Mouse (Mus musculus) heart, adult 8-10 months (tissue): ENCODE data around the gene Gm11032. TPM values are rescaled to one million over a fixed set of nuclear protein-coding genes. Genes with fewer than 3 reads are reported as not detected.
"Not testable (repeated sequence)": the region's sequence is repeated elsewhere in the genome, so short reads cannot be mapped to it uniquely, and the experiment has no call there.

Source experiments
- DNase-seq: peaks from one replicate; pipeline ENCODE4 v3.0.0; 2022; ENCODE audit warnings: low spot score
- total RNA-seq, 4 experiments: library from RNA; stranded (reverse); gene quantifications; 2 replicates each; pipeline ENCODE4 v1.2.4; 2022

The Gm11032 gene
- total RNA-seq, result not detected

DNA sequence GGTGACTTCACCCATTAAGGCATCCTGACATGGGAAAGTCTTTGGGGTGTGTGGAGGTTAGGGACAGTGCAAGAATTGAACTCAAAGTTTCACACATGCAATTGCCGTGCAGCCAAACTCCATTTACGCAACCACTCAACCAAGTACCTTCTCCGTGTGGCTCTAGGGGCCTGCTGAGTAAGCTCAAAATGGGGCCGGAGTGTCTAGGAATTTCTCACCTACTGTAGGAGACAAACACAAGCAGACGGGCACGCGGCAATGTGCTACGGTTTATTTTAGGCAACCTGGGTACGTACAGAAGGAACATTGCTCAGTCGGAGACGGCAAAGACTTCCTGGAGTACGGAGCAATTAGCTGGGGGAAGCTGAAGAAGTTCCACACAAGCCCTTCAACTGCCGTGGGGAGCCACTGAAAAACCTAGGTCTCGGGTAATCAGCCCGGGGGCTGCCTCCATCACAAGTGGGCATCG is at the start of gene Gm11032:
Gene Gm11032 (plus strand): TSS at position 51 of the 469 bp plus-strand sequence.
- no peak for DNase-seq

DNA sequence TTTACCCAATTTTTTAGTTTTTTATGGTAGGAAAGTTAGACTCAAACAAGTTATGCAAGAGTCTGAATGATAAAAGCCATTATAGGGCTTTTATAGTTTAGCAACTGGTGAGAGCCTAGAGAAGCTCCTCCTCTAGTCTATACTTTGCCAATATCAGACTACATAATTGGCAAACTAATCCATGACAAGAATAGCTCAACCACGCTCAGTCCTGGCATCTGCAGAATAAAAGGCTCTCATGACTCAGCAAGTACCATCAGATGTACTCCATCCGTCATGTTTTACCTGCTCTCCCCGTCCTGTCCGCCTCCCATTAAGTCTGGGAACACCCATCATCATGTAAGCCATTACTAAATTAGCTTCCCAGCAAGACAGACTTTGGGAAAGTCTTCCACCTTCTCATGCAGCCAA is 48.4 kb upstream of the Gm11032 start:
- DNase-seq, result peak; percentile 63

DNA sequence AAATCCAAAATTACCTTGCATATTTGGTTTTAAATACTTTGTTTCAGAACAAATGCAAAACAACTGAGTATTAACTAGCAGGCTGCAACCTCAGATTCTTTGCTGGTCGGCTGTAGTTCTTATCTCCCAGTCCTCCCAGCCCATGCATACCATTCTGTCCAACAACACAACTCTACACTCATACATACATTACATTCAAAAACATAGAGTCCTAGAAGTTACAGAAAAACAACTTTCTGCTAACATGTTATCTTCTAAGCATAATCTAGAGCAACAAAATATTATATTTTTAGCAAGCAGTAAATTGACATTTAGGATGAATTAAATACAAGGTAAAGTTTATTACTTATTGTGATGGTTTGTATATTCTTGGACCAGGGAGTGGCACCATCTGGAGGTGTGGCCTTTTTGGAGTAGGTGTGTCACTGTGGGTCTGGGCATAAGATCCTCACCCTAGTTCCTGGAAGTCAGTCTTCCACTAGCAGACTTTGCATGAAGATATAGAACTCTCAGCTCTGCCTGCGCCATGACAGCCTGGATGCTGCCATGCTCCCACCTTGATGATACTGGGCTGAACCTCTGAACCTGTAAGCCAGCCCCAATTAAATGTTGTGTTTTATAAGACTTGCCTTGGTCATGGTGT is 43.7 kb upstream of the Gm11032 start:
- not testable (repeated sequence) for DNase-seq

- no peak for DNase-seq
These were observed 42.8 kb upstream of the Gm11032 start for GRCm38 (mm10) chr11:4577079-4577478.

DNA sequence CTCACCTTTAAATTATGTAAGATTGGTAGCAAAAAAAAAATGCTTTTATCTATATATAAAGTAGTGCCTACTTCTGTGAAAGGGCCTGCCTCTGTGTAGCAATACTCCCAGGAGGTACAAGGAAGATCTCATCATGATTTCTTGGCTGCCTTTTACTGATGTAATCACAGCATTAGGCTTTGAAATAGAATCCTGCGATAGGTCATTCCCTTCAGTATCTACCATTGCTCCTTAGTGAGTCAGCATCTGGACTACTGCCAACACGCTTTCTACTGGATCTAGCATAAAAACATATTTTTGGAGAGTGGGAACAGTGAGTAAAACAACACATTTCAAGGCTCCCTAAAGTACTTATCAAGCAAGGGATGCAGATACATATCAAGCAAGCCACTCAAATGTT is 41.2 kb upstream of the Gm11032 start:
- peak; percentile 65 for DNase-seq

DNA sequence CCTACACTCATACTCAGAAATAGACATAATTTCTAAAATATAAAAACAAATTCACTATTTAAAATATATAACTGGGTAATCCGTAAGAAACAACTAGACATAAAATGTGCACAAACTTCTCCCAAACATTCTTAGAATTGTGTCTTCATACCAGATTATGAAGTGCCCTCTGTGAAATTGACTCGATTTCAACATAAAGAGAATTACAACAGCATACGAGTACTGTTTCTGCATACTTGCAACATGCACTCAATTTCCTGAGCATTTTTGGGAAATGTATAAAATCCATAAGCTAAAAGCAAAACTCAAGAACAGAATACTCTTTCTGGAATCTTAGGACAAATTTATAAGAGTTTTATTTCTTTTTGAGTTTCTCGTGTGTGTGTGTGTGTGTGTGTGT is 28.1 kb upstream of the Gm11032 start:
- DNase-seq, result no peak

DNA sequence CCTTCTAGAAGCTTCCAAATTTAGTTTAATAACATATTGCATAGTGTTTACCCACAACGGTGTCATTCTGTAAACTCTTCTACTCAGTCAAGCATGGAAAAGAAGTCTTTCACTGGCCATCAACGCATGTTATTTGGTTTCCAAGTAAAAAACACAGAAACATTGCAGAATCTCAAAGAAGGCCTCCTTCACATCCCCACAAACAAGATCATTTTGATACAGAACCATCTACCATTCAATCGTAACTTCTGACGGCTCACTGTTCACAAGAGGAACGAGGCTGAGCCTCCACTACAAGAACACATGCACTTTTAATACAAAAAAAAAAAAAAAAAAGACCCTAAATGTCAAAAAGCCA is 26.4 kb upstream of the Gm11032 start:
- DNase-seq, result no peak

- no peak for DNase-seq
These were observed 25.8 kb upstream of the Gm11032 start for GRCm38 (mm10) chr11:4593849-4594607.

DNA sequence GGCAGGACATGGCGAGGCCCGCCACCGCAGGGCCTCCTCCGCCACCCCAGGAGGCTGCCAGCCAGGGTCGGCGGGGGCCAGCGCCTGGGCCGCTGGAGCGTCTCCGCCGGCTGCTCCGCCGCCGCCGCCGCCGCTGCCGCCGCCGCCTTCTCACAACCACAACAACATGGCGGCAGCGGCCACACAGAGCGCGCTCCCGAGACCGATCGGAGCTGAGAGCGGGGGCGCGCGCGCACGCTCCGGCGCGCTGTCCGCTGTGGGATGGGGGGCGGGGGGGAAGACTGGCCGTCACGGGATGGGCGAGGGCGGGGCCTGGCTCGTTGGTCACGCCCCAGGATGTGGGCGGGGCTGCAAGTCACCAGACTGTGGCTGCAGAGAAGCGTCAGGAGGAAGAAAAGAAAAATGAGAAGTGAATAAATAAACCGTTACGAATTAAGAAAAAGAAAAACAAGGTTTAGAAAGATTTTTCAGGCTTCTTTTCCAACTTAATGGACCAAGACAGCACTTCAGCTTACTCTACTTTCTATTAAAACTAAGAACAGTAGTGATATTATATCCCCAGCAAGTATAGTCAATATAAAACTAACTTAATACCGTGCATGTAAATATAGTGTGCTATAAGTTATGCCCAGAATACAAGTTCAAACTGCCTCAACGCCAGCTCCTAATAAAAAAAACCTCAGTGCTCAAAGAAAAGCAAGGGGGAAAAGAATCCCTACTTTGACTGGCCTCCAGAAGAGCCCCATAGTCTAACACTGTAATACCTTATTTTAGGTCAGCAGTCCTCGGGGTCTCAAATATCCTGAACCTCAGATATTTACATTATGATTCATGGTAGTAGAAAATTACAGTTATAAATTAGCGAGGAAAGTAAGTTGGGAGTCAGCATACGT is 25.0 kb upstream of the Gm11032 start, which contains the start of gene Mtmr3:
Gene Mtmr3 (minus strand): TSS at position 256 of the 893 bp plus-strand sequence.
- peak; percentile 91 for DNase-seq

DNA sequence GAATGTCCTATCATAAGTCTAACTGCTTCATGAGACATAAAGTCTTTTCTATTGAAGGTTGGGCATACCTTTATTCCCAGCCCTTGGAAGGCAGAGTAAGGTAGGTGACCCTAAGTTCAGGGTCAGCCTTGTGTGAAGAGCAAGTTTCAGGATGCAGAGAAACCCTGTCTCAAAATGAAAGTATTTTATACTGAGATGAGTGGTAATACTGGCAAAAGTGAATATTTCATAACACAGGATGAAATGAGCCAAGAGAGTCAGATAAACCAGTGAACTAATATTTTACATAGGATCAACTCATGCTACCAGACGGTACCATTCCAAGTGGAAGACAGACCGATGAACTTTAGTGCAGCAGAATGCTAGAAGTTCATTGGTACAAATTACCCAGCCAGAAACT is 21.5 kb upstream of the Gm11032 start:
- DNase-seq, result no peak

DNA sequence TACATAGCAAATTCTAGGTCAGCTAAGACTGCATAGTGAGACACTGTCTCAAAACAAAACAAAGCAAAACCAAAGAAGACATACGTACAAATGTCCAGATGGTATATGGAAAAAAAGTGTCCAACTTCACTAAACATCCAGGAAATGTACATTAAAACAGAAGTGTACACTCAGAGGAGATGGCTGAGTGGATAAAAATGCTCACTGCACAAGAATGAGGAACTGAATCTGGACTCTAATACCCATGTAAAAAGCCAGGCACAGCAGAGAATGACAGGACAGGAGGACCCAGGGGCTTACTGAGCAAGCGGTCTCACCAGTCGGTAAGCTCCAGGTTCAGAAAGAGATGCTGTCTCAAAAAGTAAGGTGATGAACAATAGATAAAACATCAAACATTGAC is 20.0 kb upstream of the Gm11032 start:
- no peak for DNase-seq

DNA sequence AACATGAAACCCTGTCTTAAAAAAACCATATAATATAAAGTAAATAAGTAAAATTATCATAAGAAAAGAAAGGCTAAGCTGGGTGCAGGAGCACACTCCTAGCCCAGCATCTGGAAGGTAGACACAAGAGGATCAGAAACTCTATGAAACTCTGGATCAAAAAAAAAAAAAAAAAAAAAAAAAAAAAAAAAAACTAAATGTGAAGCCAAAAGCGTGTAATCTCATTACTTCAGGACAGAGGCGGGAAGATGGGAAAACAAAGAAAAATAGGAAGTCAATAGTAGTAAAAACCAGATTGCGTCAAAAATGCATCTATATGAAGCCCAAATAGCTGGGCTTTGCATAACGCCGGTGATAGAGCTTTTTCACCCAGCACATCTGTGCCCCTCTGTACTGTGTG is 18.0 kb upstream of the Gm11032 start:
- DNase-seq, result no peak

GRCm38 (mm10) chr11:4602691-4603441 is 17.0 kb upstream of the Gm11032 start:
- peak; percentile 46 for DNase-seq

DNA sequence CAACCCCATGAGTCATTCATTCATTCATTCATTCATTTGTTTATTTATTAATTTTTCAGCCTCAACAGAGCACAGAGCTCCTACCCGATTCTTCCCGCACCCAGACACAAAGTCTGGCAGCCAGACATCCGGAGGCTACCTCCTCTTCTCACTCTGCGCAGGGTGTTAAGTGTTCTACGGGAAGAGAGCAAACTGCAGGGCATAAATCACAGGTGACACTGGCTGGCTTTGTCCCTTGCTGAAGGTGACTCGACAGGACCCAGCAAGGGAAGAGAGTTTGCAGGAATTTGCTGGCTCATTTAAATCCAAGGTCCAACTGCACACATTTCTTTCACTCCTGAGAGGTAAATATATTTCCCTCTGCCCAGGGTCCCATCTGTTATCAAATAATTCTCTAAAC is 15.4 kb upstream of the Gm11032 start:
- no peak for DNase-seq

- peak; percentile 49 for DNase-seq
These were observed 14.5 kb upstream of the Gm11032 start for GRCm38 (mm10) chr11:4605414-4605813.

DNA sequence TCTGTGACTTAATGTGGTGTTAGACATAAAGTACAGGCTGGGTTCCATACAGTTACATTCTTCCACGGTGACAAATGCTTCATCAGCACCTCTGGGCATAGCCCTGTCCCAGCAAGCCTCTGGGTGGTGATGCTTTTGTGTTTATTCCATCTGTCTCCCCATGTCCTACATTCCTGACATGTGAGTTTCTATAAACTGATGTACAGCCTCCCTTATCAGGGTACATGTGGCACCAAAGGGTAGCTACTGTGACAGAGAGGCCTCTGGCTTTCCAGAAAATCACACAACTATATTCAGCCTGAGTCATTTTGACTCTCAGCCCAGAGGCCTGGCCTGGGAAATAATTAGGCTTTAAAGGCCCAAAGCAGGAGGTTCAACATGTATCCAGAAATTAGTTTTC is 13.3 kb upstream of the Gm11032 start:
- peak; percentile 62 for DNase-seq

GRCm38 (mm10) chr11:4611904-4612303 is 8.0 kb upstream of the Gm11032 start:
- no peak for DNase-seq

DNA sequence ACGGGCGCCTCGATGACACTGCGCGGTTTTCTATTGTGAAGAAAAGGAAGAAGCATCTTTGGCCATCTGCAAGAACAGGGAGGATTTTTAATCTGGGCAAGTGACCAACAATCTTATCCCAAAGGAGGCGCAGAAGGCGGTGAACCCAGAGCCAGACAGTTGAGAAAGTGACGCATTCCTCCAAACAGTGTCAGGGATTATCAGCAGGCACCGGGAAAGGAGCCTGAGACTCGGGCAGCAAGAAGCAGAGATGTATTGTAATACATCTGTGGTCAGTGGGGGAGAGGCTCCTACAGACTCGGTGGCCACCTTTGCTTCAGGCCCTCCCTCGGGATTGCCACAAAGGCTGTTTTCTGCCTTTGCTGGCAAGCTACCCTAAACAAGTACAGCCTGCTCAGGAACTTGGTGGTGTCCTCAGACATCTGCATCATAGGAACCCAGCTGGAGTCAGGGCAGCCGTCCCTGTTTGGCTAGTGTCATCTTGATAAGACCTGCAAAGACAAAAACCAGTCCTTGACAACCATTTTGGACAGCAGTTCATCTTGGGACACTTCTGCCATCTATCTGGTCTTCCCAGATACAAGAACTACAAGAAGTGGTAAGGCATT is 738 bp downstream of the Gm11032 start:
- peak; percentile 74 for DNase-seq

GRCm38 (mm10) chr11:4621866-4622265 is 2.0 kb downstream of the Gm11032 start:
- no peak for DNase-seq

DNA sequence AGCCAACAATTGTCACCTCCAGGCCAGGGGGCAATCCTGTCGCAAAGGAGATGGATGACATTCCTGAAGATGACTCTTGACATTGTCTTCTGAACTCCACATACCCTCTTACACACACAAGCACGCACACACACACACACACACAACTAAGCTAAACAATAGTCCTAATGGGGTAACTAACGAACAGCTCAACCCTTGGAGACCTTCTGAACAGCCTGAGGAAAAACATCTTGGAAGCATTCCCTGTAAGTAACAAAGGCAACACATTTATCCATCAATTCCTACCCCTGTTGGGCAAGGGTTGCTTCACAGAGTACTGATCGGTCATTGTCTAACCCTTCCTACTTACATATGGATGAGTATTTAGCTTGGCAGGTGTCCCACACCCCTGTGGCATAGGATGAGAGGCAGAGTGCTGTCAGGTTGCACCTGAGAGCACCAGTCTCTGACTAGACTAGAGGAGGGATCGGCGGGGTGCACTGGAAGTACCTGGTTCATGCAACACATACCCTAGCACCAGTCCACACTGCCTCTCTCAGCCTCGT is 2.6 kb downstream of the Gm11032 start:
- no peak for DNase-seq

GRCm38 (mm10) chr11:4622997-4623396 is 3.1 kb downstream of the Gm11032 start:
- no peak for DNase-seq
